In genomic region chr17:47438611-47439010, GRCm38 (mm10) we compare ENCODE assay signal across 17 mouse cellular contexts. TPM values are rescaled to one million over a fixed set of nuclear protein-coding genes. Genes with fewer than 3 reads are reported as not detected.
A peak's percentile ranks its signal among the peaks of the same experiment; 100 is the strongest.
DNase-seq lines count a peak whose midpoint lies in the region; ATAC-seq and TF ChIP-seq lines count a peak whose summit lies in the region.
"Had no signal": no experiment of that assay in that cellular context is flagged by ENCODE, and none has a peak within 500 bp of the region (broad histone marks: within the 10 kb centered on the region; RNA-seq: fewer than 3 reads in every experiment).

No protein-coding gene starts in this region.

- no peaks in the 10 kb centered on the region for H3K27me3 ChIP-seq in kidney, postnatal 0 days (ENCODE audit: insufficient read depth, low read length)
- H3K27me3 ChIP-seq in embryonic facial prominence, embryonic 15.5 days = peaks cover 20% of the 10 kb centered on the region

- peaks cover 10% of the 10 kb centered on the region for H3K4me1 ChIP-seq in kidney, postnatal 0 days (replicated peaks; ENCODE audit: insufficient read depth, low read length)
- peaks cover 0 to 29% of the 10 kb centered on the region in 2 experiments; a peak in 2 of 4 replicates for H3K4me1 ChIP-seq in ES-E14 (ENCODE audit: control insufficient read depth in 2 of 2, insufficient read depth in 2 of 2, low read length in 2 of 2, poor library complexity in 1 of 2)
- H3K4me1 ChIP-seq in embryonic facial prominence, embryonic 15.5 days = peaks cover 33% of the 10 kb centered on the region

- H3K27ac ChIP-seq in kidney, postnatal 0 days = no peak overlapping the region
- H3K27ac ChIP-seq in ES-E14 (ENCODE audit: insufficient read depth, low read depth, low read length, poor library complexity, severe bottlenecking) (no peak overlapping the region), macrophage (0 out of 2 replicates have a peak overlapping the region, but pooled peaks have one; percentile 22)
- no peak overlapping the region for H3K27ac ChIP-seq in embryonic facial prominence, embryonic 15.5 days (replicated peaks)
- H3K27ac ChIP-seq: gastrocnemius, adult 2 months; midbrain, embryonic 13.5 days had no signal

- no peak for TF ChIP-seq CTCF in kidney, postnatal 0 days (IDR thresholded peaks at IDR 0.05; ENCODE audit: low read depth)

- no peaks in the 10 kb centered on the region for H3K9me3 ChIP-seq in kidney, postnatal 0 days (replicated peaks; ENCODE audit: low read length)
- no peaks in the 10 kb centered on the region for H3K9me3 ChIP-seq in ES-E14 (ENCODE audit: control insufficient read depth, insufficient read depth, low read depth, low read length)
- no peaks in the 10 kb centered on the region for H3K9me3 ChIP-seq in embryonic facial prominence, embryonic 15.5 days (replicated peaks)
- H3K9me3 ChIP-seq: midbrain, embryonic 13.5 days had no signal

- no peaks in the 10 kb centered on the region for H3K36me3 ChIP-seq in kidney, postnatal 0 days (ENCODE audit: insufficient read depth, low read length)
- H3K36me3 ChIP-seq in ES-E14 (ENCODE audit: control insufficient read depth, insufficient read depth, low read length, poor library complexity, severe bottlenecking) (no peaks in the 10 kb centered on the region), macrophage (ENCODE audit: inconsistent target) (no peaks in the 10 kb centered on the region)
- no peaks in the 10 kb centered on the region for H3K36me3 ChIP-seq in embryonic facial prominence, embryonic 15.5 days
- H3K36me3 ChIP-seq: midbrain, embryonic 13.5 days had no signal

- no peaks in the 10 kb centered on the region for H3K79me2 ChIP-seq in macrophage (ENCODE audit: inconsistent target)

- ATAC-seq in kidney, postnatal 0 days (replicated peaks; ENCODE audit: low FRiP score, low read depth) = no peak
- ATAC-seq in embryonic facial prominence, embryonic 15.5 days (ENCODE audit: insufficient number of reproducible peaks, low FRiP score, low TSS enrichment, low read depth) = no peak
- ATAC-seq: activated CD4-positive, CD25-positive, alpha-beta regulatory T cell, adult 4 months; forebrain, postnatal 0 days; midbrain, embryonic 13.5 days had no signal

- DNase-seq in kidney, postnatal 0 days (ENCODE audit: low spot score) = no peak
- no peak for DNase-seq in kidney, adult 11 months
- DNase-seq in ES-E14 (ENCODE audit: low read depth, low spot score) = no peak
- DNase-seq in MN1 (ENCODE audit: low spot score) = no peak
- DNase-seq in right cerebral cortex, postnatal 25 days = no peak
- DNase-seq: cerebellum, postnatal 10 days; forebrain, postnatal 0 days; gastrocnemius, adult 2 months; heart, adult 11 months; heart, postnatal 4 days; layer of hippocampus, postnatal 36 days had no signal

- H3K4me2 ChIP-seq in kidney, postnatal 0 days (ENCODE audit: low read length) = peak overlapping the region; percentile 74
- peak overlapping the region; percentile 85 for H3K4me2 ChIP-seq in embryonic facial prominence, embryonic 15.5 days (replicated peaks)
- H3K4me2 ChIP-seq: midbrain, embryonic 13.5 days had no signal

- 75% methylated on average over 6 of the region's 6 CpGs for WGBS in kidney, postnatal 0 days
- 59% methylated on average over 6 of the region's 6 CpGs for WGBS in embryonic facial prominence, embryonic 15.5 days
- WGBS in macrophage (ENCODE audit: missing documents) = 81% methylated on average over 6 of the region's 6 CpGs

- no peak overlapping the region for H3K9ac ChIP-seq in kidney, postnatal 0 days (ENCODE audit: low read depth, low read length)
- H3K9ac ChIP-seq in ES-E14 (ENCODE audit: insufficient read depth, low read depth, low read length, poor library complexity, severe bottlenecking) = no peak overlapping the region
- H3K9ac ChIP-seq in embryonic facial prominence, embryonic 15.5 days = no peak overlapping the region
- H3K9ac ChIP-seq: forebrain, postnatal 0 days; midbrain, embryonic 13.5 days had no signal

- no peak overlapping the region for H3K4me3 ChIP-seq in kidney, postnatal 0 days (replicated peaks; ENCODE audit: low read depth, low read length)
- H3K4me3 ChIP-seq in ES-E14 (ENCODE audit: insufficient read depth in 1 of 2, low read depth in 1 of 2, low read length in 2 of 2, poor library complexity in 1 of 2, severe bottlenecking in 1 of 2) (no peak overlapping the region), macrophage (ENCODE audit: inconsistent target) (no peak overlapping the region)
- peak overlapping the region; percentile 47 for H3K4me3 ChIP-seq in embryonic facial prominence, embryonic 15.5 days (replicated peaks)
- H3K4me3 ChIP-seq: gastrocnemius, adult 2 months; midbrain, embryonic 13.5 days had no signal

- in situ Hi-C loops in ES-E14 (cut with MboI; ENCODE audit: low sequenced_read_pairs in 2 of 2, unreplicated experiment in 2 of 2) = no loop called here

TF ChIP-seq in ES-E14, 5 proteins besides CTCF, POLR2A, EP300 and RAD21:
- TF ChIP-seq ZNF384 (IDR thresholded peaks at IDR 0.05; ENCODE audit: low read depth, low read length) (no peak), MAFK (IDR thresholded peaks at IDR 0.05; ENCODE audit: insufficient read depth, low read depth, low read length) (0 out of 2 replicates have a peak, but pooled peaks have one; percentile 9)

RNA-seq across cellular contexts. Expression of gene 1700001C19Rik, which starts 1.4 kb away (rescaled TPM):
- polyA plus RNA-seq in kidney, postnatal 0 days (2015; fragmentation: Nextera tagmentation; extraction: Ambion mirVana) = 0.45 and 0.47 TPM in 2 replicates
- total RNA-seq in ES-E14 (2012; rRNA removed) = 0.85 TPM in 2 replicates
- 0.31 and 0.37 TPM in 2 replicates for polyA plus RNA-seq in embryonic facial prominence, embryonic 15.5 days (2015; fragmentation: Nextera tagmentation; extraction: Ambion mirVana)
- total RNA-seq in macrophage (2018; cell fraction: chromatin; rRNA removed) = not detected
- under 1 TPM in 16 of 26 experiments, not detected in 10; 0.08 to 0.58 (median 0.22) TPM for total RNA-seq in macrophage (2018; cell fraction: cytosol; rRNA removed)
- 1 to 10 TPM in 1 of 26 experiments, under 1 TPM in 1, not detected in 24; 0.85 to 1.4 TPM for total RNA-seq in macrophage (2018; cell fraction: nucleus; rRNA removed)
- polyA plus RNA-seq in macrophage (2018) = 0.27 to 0.31 TPM in 2 of 3 replicates, not detected in the other
- total RNA-seq: adrenal gland, postnatal 36 days; gastrocnemius, adult 2 months; layer of hippocampus, postnatal 36 days; left cerebral cortex, postnatal 36 days had no signal
- polyA plus RNA-seq: activated CD4-positive, CD25-positive, alpha-beta regulatory T cell, adult 4 months had no signal

RNA-seq across cellular contexts. Expression of gene AI661453, which starts 2.2 kb away (rescaled TPM):
- polyA plus RNA-seq in kidney, postnatal 0 days (2015; fragmentation: Nextera tagmentation; extraction: Ambion mirVana) = 2.2 and 2.4 TPM in 2 replicates
- total RNA-seq in ES-E14 (2012; rRNA removed) = 1.5 and 2.2 TPM in 2 replicates
- polyA plus RNA-seq in embryonic facial prominence, embryonic 15.5 days (2015; fragmentation: Nextera tagmentation; extraction: Ambion mirVana) = 5.2 and 6.2 TPM in 2 replicates
- 1 to 10 TPM in 2 of 26 experiments, under 1 TPM in 15, not detected in 9; 0.08 to 1.3 (median 0.49) TPM for total RNA-seq in macrophage (2018; cell fraction: chromatin; rRNA removed)
- total RNA-seq in macrophage (2018; cell fraction: cytosol; rRNA removed) = under 1 TPM; 0.23 to 0.77 (median 0.38) TPM
- total RNA-seq in macrophage (2018; cell fraction: nucleus; rRNA removed) = under 1 TPM in 21 of 26 experiments, not detected in 5; 0.11 to 0.93 (median 0.34) TPM
- 0.45 to 0.59 TPM (median 0.55 TPM) in 3 replicates for polyA plus RNA-seq in macrophage (2018)

RNA-seq across cellular contexts. Expression of gene Guca1a, which starts 38.2 kb away (rescaled TPM):
- polyA plus RNA-seq in kidney, postnatal 0 days (2015; fragmentation: Nextera tagmentation; extraction: Ambion mirVana) = 3.9 and 4.5 TPM in 2 replicates
- total RNA-seq in ES-E14 (2012; rRNA removed) = 10.7 and 12.2 TPM in 2 replicates
- polyA plus RNA-seq in embryonic facial prominence, embryonic 15.5 days (2015; fragmentation: Nextera tagmentation; extraction: Ambion mirVana) = 6.3 and 6.6 TPM in 2 replicates
- total RNA-seq in macrophage (2018; cell fraction: chromatin; rRNA removed) = 1 to 10 TPM in 15 of 26 experiments, not detected in 11; 1.0 to 6.8 (median 3.0) TPM
- 10 to 100 TPM in 23 of 26 experiments, 1 to 10 TPM in 3; 7.9 to 15.0 (median 12.2) TPM for total RNA-seq in macrophage (2018; cell fraction: cytosol; rRNA removed)
- total RNA-seq in macrophage (2018; cell fraction: nucleus; rRNA removed) = 10 to 100 TPM in 3 of 26 experiments, 1 to 10 TPM in 23; 1.5 to 13.0 (median 4.2) TPM
- polyA plus RNA-seq in macrophage (2018) = 2.7 to 9.2 TPM (median 7.1 TPM) in 3 replicates
- total RNA-seq: forebrain, postnatal 0 days; gastrocnemius, adult 2 months; layer of hippocampus, postnatal 36 days had no signal
- polyA plus RNA-seq: activated CD4-positive, CD25-positive, alpha-beta regulatory T cell, adult 4 months had no signal

RNA-seq across cellular contexts. Expression of gene Guca1b, which starts 53.4 kb away (rescaled TPM):
- polyA plus RNA-seq in kidney, postnatal 0 days (2015; fragmentation: Nextera tagmentation; extraction: Ambion mirVana) = 6.0 and 6.3 TPM in 2 replicates
- not detected in 2 replicates for total RNA-seq in ES-E14 (2012; rRNA removed)
- 0.76 and 0.87 TPM in 2 replicates for polyA plus RNA-seq in embryonic facial prominence, embryonic 15.5 days (2015; fragmentation: Nextera tagmentation; extraction: Ambion mirVana)
- total RNA-seq in macrophage (2018; cell fraction: chromatin; rRNA removed) = 1 to 10 TPM in 25 of 26 experiments, under 1 TPM in 1; 0.88 to 7.8 (median 3.7) TPM
- total RNA-seq in macrophage (2018; cell fraction: cytosol; rRNA removed) = under 1 TPM in 19 of 26 experiments, not detected in 7; 0.07 to 0.34 (median 0.15) TPM
- 1 to 10 TPM in 23 of 26 experiments, under 1 TPM in 3; 0.89 to 8.0 (median 2.7) TPM for total RNA-seq in macrophage (2018; cell fraction: nucleus; rRNA removed)
- polyA plus RNA-seq in macrophage (2018) = 0.22 to 0.62 TPM (median 0.22 TPM) in 3 replicates
